13 mouse cellular contexts compared by ENCODE assay signal in genomic region chr2:146610896-146611295, GRCm38 (mm10).
"Had no signal": no experiment of that assay in that cellular context is flagged by ENCODE, and none has a peak within 500 bp of the region (broad histone marks: within the 10 kb centered on the region; RNA-seq: fewer than 3 reads in every experiment).

No protein-coding gene starts in this region.

- H3K9me3 ChIP-seq: midbrain, embryonic 13.5 days; midbrain, embryonic 15.5 days; neural tube, embryonic 12.5 days; stomach, embryonic 15.5 days had no signal

- H3K27ac ChIP-seq: macrophage; midbrain, embryonic 13.5 days; midbrain, embryonic 15.5 days; neural tube, embryonic 12.5 days; stomach, embryonic 15.5 days; stomach, postnatal 0 days had no signal

- DNase-seq: lung, adult 18-20 months; lung, embryonic 14.5 days; lung, postnatal 10 days; right cerebral cortex, postnatal 14 days; thymus, adult 2 months; thymus, postnatal 25 days had no signal

- H3K4me2 ChIP-seq: lung, embryonic 14.5 days; midbrain, embryonic 11.5 days; midbrain, embryonic 13.5 days; midbrain, embryonic 15.5 days; neural tube, embryonic 12.5 days; stomach, embryonic 15.5 days had no signal

- H3K27me3 ChIP-seq: neural tube, embryonic 12.5 days; stomach, embryonic 15.5 days had no signal

- H3K4me3 ChIP-seq: midbrain, embryonic 13.5 days; midbrain, embryonic 15.5 days; neural tube, embryonic 12.5 days; stomach, embryonic 15.5 days had no signal

- H3K9ac ChIP-seq: lung, embryonic 14.5 days; midbrain, embryonic 13.5 days; midbrain, embryonic 15.5 days; neural tube, embryonic 12.5 days; stomach, embryonic 15.5 days had no signal

- H3K36me3 ChIP-seq: midbrain, embryonic 13.5 days; midbrain, embryonic 15.5 days; neural tube, embryonic 12.5 days; stomach, embryonic 15.5 days had no signal

- H3K4me1 ChIP-seq: stomach, embryonic 15.5 days had no signal
